Mouse (Mus musculus): ENCODE measurements at regions not wholly inside any gene's neighbourhood (a gene's known extent, or its start where the extent isn't known, plus 50 kb on each side); places are given as distances from the start of the nearest gene placed in this dataset.

GRCm38 (mm10) chr5:80178723-80179122 lies 841.2 kb upstream of the Adgrl3 start:
- Histone ChIP-seq H3K4me3 (ENCODE audit: low read depth, low read length) (no peak overlapping the region), H3K9me3 (ENCODE audit: low read length) (no peaks in the 10 kb centered on the region), H3K4me1 (ENCODE audit: insufficient read depth, low read length) (no peaks in the 10 kb centered on the region), H3K27me3 (ENCODE audit: insufficient read depth, low read length) (no peaks in the 10 kb centered on the region), H3K36me3 (ENCODE audit: insufficient read depth, low read length) (no peaks in the 10 kb centered on the region), H3K4me2 (ENCODE audit: low read depth, low read length, poor library complexity, severe bottlenecking) (no peak overlapping the region), H3K27ac (ENCODE audit: low read depth, low read length) (no peak overlapping the region), H3K9ac (replicated peaks; ENCODE audit: low read length, poor library complexity, severe bottlenecking) (no peak overlapping the region)
- ATAC-seq (ENCODE audit: low FRiP score), result no peak
- TF ChIP-seq CTCF (IDR thresholded peaks at IDR 0.05), result no peak
- DNase-seq (ENCODE audit: low spot score), result no peak
- 74% methylated on average over 3 of the region's 3 CpGs for WGBS

GRCm38 (mm10) chr5:80180280-80180679 lies 839.7 kb upstream of the Adgrl3 start:
- Histone ChIP-seq H3K36me3 (ENCODE audit: insufficient read depth, low read length) (no peaks in the 10 kb centered on the region), H3K9me3 (ENCODE audit: low read length) (no peaks in the 10 kb centered on the region), H3K4me1 (ENCODE audit: insufficient read depth, low read length) (no peaks in the 10 kb centered on the region), H3K9ac (replicated peaks; ENCODE audit: low read length, poor library complexity, severe bottlenecking) (no peak overlapping the region), H3K27me3 (ENCODE audit: insufficient read depth, low read length) (no peaks in the 10 kb centered on the region), H3K27ac (ENCODE audit: low read depth, low read length) (no peak overlapping the region), H3K4me2 (ENCODE audit: low read depth, low read length, poor library complexity, severe bottlenecking) (no peak overlapping the region), H3K4me3 (ENCODE audit: low read depth, low read length) (no peak overlapping the region)
- ATAC-seq (ENCODE audit: low FRiP score) (no peak), DNase-seq (ENCODE audit: low spot score) (no peak)
- WGBS, result 86% methylated on average over 2 of the region's 2 CpGs
- no peak for TF ChIP-seq CTCF (IDR thresholded peaks at IDR 0.05)

GRCm38 (mm10) chr5:80192418-80192817 lies 827.5 kb upstream of the Adgrl3 start:
- DNase-seq (ENCODE audit: low spot score), result peak; percentile 22
- Histone ChIP-seq H3K9me3 (ENCODE audit: low read length) (no peaks in the 10 kb centered on the region), H3K36me3 (ENCODE audit: insufficient read depth, low read length) (no peaks in the 10 kb centered on the region), H3K4me3 (ENCODE audit: low read depth, low read length) (no peak overlapping the region), H3K27me3 (ENCODE audit: insufficient read depth, low read length) (no peaks in the 10 kb centered on the region), H3K4me1 (ENCODE audit: insufficient read depth, low read length) (no peaks in the 10 kb centered on the region), H3K9ac (replicated peaks; ENCODE audit: low read length, poor library complexity, severe bottlenecking) (no peak overlapping the region), H3K4me2 (ENCODE audit: low read depth, low read length, poor library complexity, severe bottlenecking) (no peak overlapping the region), H3K27ac (ENCODE audit: low read depth, low read length) (no peak overlapping the region)
- no peak for ATAC-seq (ENCODE audit: low FRiP score)
- 73% methylated on average over 3 of the region's 3 CpGs for WGBS
- TF ChIP-seq CTCF (IDR thresholded peaks at IDR 0.05), result no peak

- H3K27ac ChIP-seq (ENCODE audit: low read depth, low read length), result no peak overlapping the region
- no peak for TF ChIP-seq CTCF (IDR thresholded peaks at IDR 0.05)
- H3K4me2 ChIP-seq (ENCODE audit: low read depth, low read length, poor library complexity, severe bottlenecking), result no peak overlapping the region
- ATAC-seq (ENCODE audit: low FRiP score) (no peak), DNase-seq (ENCODE audit: low spot score) (no peak)
- no peak overlapping the region for H3K9ac ChIP-seq (replicated peaks; ENCODE audit: low read length, poor library complexity, severe bottlenecking)
- H3K4me1 ChIP-seq (ENCODE audit: insufficient read depth, low read length), result no peaks in the 10 kb centered on the region
- no peak overlapping the region for H3K4me3 ChIP-seq (ENCODE audit: low read depth, low read length)
- H3K9me3 ChIP-seq (ENCODE audit: low read length), result no peaks in the 10 kb centered on the region
- no peaks in the 10 kb centered on the region for H3K36me3 ChIP-seq (ENCODE audit: insufficient read depth, low read length)
- no peaks in the 10 kb centered on the region for H3K27me3 ChIP-seq (ENCODE audit: insufficient read depth, low read length)
Measured at GRCm38 (mm10) chr5:80199626-80200025, 820.3 kb upstream of the Adgrl3 start.

- Histone ChIP-seq H3K9me3 (ENCODE audit: low read length) (no peaks in the 10 kb centered on the region), H3K4me2 (ENCODE audit: low read depth, low read length, poor library complexity, severe bottlenecking) (no peak overlapping the region), H3K36me3 (ENCODE audit: insufficient read depth, low read length) (no peaks in the 10 kb centered on the region), H3K4me1 (ENCODE audit: insufficient read depth, low read length) (no peaks in the 10 kb centered on the region), H3K9ac (replicated peaks; ENCODE audit: low read length, poor library complexity, severe bottlenecking) (no peak overlapping the region), H3K27ac (ENCODE audit: low read depth, low read length) (no peak overlapping the region), H3K4me3 (ENCODE audit: low read depth, low read length) (no peak overlapping the region), H3K27me3 (ENCODE audit: insufficient read depth, low read length) (no peaks in the 10 kb centered on the region)
- DNase-seq (ENCODE audit: low spot score) (peak; percentile 36), ATAC-seq (ENCODE audit: low FRiP score) (no peak)
- 85% methylated on average over 5 of the region's 5 CpGs for WGBS
- no peak for TF ChIP-seq CTCF (IDR thresholded peaks at IDR 0.05)
Measured at GRCm38 (mm10) chr5:80248530-80249122, 771.3 kb upstream of the Adgrl3 start.

GRCm38 (mm10) chr5:80251961-80252360 lies 768.0 kb upstream of the Adgrl3 start:
- Histone ChIP-seq H3K9me3 (ENCODE audit: low read length) (no peaks in the 10 kb centered on the region), H3K27ac (ENCODE audit: low read depth, low read length) (no peak overlapping the region), H3K4me3 (ENCODE audit: low read depth, low read length) (no peak overlapping the region), H3K4me1 (ENCODE audit: insufficient read depth, low read length) (no peaks in the 10 kb centered on the region), H3K36me3 (ENCODE audit: insufficient read depth, low read length) (no peaks in the 10 kb centered on the region), H3K27me3 (ENCODE audit: insufficient read depth, low read length) (no peaks in the 10 kb centered on the region), H3K9ac (replicated peaks; ENCODE audit: low read length, poor library complexity, severe bottlenecking) (no peak overlapping the region), H3K4me2 (ENCODE audit: low read depth, low read length, poor library complexity, severe bottlenecking) (no peak overlapping the region)
- 72% methylated on average over 2 of the region's 2 CpGs for WGBS
- ATAC-seq (ENCODE audit: low FRiP score) (no peak), DNase-seq (ENCODE audit: low spot score) (peak; percentile 26)
- TF ChIP-seq CTCF (IDR thresholded peaks at IDR 0.05), result no peak
